Mouse (Mus musculus): ENCODE measurements around the gene Creg1.

DNA sequence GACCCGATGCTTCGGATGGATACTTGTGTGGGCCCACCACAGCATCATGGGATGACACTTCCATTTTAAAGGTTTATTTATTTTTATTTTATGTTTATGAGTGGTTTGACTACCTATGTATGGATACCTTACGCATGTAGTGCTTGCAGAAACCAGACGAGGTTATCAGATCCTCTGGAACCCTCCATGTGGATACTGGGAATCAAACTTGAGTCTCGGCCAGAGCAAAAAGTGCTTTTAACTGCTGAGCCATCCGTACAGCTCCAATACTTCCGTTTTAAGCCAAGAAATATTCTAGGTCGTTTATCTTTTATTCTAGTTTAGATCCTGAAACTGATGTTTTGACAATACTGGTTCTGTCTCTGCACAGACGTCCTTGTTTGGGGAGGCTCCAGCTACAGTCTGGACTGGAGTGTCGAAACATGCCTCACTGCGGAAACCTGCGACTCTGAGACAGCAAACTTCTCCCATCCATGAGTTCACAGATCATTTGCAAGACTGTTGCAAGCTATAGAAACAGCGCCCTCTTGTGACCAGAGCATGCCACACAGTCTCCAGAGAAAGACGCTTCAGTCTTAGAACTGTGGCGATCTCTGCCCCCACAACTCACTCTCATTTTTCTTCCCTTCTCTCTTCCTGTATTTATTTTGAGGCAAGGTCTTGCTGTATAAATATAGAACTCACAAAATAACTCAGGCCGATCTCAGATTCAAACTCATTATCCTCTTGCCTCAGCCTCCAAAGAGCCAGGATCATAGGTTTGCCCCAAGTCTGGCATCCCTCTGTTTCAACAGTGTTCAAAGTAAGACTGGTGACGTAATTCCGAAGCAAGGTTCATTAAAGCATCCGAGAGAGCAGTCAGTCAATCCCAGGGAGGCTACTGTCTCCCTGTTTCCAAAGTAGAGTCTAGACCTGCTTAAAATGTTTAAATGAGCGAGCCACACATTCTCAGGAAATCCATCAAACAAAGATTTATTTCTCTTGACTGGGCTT is 27.4 kb upstream of the Creg1 start:
- TF ChIP-seq CTCF (IDR thresholded peaks at IDR 0.05; ENCODE audit: low read depth, low read length) (peak; percentile 82), POLR2A (IDR thresholded peaks at IDR 0.05; ENCODE audit: insufficient read depth, low read length) (no peak)

Measured in ES-Bruce4 (cell line).